Mouse (Mus musculus) right cerebral cortex, adult 2 months (tissue): ENCODE results near the gene Apex2.
A peak's percentile ranks its signal among the peaks of the same experiment; 100 is the strongest.

Source experiments
- DNase-seq, 2 experiments: peaks; one replicate each; pipeline ENCODE4 v3.0.0; 2021 to 2022; ENCODE audit warnings: low spot score in 2 of 2

Apex2 gene

GRCm38 (mm10) chrX:150589696-150590095 is at the start of gene Apex2:
Gene Apex2, minus strand, starts transcription at chrX:150589868.
- DNase-seq = no peak

GRCm38 (mm10) chrX:150636421-150636820 is 46.8 kb upstream of the Apex2 start:
- no peak for DNase-seq

GRCm38 (mm10) chrX:150598882-150599281 is 9.2 kb upstream of the Apex2 start:
- DNase-seq = no peak

- DNase-seq = no peak
Observed at GRCm38 (mm10) chrX:150595016-150595760, 5.5 kb upstream of the Apex2 start.

GRCm38 (mm10) chrX:150594176-150594575 is 4.5 kb upstream of the Apex2 start:
- DNase-seq = no peak

GRCm38 (mm10) chrX:150593266-150594035 is 3.8 kb upstream of the Apex2 start:
- DNase-seq = no peak

- peak; percentile 64 to 73 for DNase-seq
Observed at GRCm38 (mm10) chrX:150588023-150588764, 1.5 kb downstream of the Apex2 start, which contains the start of gene Pfkfb1. Gene Pfkfb1, plus strand, starts transcription at chrX:150588229.

- DNase-seq = no peak
Observed at GRCm38 (mm10) chrX:150585116-150585515, 4.6 kb downstream of the Apex2 start.

GRCm38 (mm10) chrX:150581921-150582320 is 7.7 kb downstream of the Apex2 start:
- DNase-seq = no peak

- DNase-seq = no peak
Observed at GRCm38 (mm10) chrX:150564644-150565357, 24.9 kb downstream of the Apex2 start.

- DNase-seq = no peak
Observed at GRCm38 (mm10) chrX:150554032-150554431, 35.6 kb downstream of the Apex2 start.

- DNase-seq = no peak
Observed at GRCm38 (mm10) chrX:150551986-150552385, 37.7 kb downstream of the Apex2 start.

- DNase-seq = no peak
Observed at GRCm38 (mm10) chrX:150549639-150550038, 40.0 kb downstream of the Apex2 start.

- no peak for DNase-seq
Observed at GRCm38 (mm10) chrX:150547239-150547638, 42.4 kb downstream of the Apex2 start, which contains the start of gene Alas2. Gene Alas2, plus strand, starts transcription at chrX:150547375.

- no peak for DNase-seq
Observed at GRCm38 (mm10) chrX:150541684-150542083, 48.0 kb downstream of the Apex2 start.

- DNase-seq = no peak
Observed at GRCm38 (mm10) chrX:150540111-150540510, 49.6 kb downstream of the Apex2 start.

- DNase-seq = no peak
Observed at GRCm38 (mm10) chrX:150516477-150516876, 73.2 kb downstream of the Apex2 start.

GRCm38 (mm10) chrX:150516015-150516414 is 73.7 kb downstream of the Apex2 start:
- DNase-seq = no peak

GRCm38 (mm10) chrX:150514127-150514526 is 75.5 kb downstream of the Apex2 start:
- DNase-seq = no peak

- no peak for DNase-seq
Observed at GRCm38 (mm10) chrX:150511274-150511673, 78.4 kb downstream of the Apex2 start.

- DNase-seq = no peak
Observed at GRCm38 (mm10) chrX:150510631-150511030, 79.0 kb downstream of the Apex2 start.
